Mouse (Mus musculus) heart, postnatal 4 days (tissue): ENCODE data around the gene Plk5. TPM values are rescaled to one million over a fixed set of nuclear protein-coding genes. Genes with fewer than 3 reads are reported as not detected.
A peak's percentile ranks its signal among the peaks of the same experiment; 100 is the strongest.

Source experiments
- DNase-seq: peaks from one replicate; pipeline ENCODE4 v3.0.0; 2021
- total RNA-seq, 2 experiments: library from RNA; stranded (reverse); gene quantifications; 2 replicates each; pipeline ENCODE4 v1.2.3; 2021

The Plk5 gene
- total RNA-seq, 2 experiments from 2014 or later: not detected

DNA sequence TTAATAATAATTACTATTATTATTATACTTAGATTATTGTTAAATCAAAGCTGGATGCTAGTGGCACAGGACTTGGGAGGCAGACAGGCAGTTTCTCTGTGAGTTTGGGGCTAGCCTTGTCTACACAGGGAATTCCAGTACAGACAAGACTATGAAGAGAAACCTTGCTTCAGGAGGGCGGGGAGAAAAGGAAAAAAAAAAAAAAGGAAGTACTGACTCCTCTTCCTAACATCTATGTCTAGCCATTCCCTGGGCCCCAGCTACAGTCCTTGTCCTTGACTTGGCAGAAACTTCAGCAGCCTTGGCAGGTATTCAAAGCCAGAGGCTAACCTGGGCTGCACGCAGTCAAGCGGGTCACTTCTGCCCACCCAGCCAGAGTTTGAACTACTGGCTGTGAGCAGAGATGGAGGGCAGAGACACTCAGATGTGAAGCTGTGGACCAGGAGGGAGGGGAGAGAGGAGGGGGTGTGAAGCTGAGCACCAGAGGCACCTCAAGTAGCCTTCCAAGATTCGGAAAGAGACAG, 33.0 kb downstream of the Plk5 start:
- no peak for DNase-seq

DNA sequence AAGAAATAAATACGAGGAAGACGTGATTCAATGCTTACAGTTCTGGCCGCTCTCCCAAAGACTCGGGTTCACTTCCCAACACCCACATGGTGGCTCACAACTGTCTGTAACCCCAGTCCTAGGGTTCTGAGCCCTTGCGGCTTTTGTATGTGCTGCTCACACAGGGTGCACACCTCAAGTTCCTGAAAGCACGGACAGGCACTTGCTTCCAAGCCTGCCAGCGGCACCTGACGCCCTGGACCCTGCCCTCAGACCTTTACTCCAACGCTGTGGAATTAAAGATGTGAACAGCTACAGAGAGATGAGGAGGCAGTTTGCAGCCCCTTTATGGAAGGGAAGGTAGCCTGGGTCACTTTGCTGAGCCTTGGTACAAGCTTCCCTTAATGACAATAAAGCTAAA, 34.4 kb downstream of the Plk5 start:
- DNase-seq: no peak

DNA sequence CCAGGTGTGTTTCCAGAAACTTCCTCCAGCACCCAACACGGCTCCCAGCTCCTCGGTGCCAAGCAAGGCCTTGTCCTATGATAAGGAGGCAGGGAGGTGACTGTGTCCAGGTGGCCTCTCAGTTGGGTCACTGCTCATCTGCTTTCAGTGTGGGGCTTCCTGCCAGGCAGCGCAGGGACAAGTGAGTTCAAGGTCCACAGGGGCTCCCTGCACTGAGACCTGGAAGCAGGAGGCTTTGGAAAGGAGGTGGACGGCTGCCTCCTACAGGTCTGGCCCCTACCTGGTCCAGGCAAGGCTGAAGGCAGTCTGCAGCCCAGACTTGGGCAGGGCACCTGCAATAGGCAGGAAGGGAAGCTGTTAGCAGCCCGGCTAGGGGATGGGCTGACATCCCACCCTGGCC, 36.4 kb downstream of the Plk5 start:
- no peak for DNase-seq

DNA sequence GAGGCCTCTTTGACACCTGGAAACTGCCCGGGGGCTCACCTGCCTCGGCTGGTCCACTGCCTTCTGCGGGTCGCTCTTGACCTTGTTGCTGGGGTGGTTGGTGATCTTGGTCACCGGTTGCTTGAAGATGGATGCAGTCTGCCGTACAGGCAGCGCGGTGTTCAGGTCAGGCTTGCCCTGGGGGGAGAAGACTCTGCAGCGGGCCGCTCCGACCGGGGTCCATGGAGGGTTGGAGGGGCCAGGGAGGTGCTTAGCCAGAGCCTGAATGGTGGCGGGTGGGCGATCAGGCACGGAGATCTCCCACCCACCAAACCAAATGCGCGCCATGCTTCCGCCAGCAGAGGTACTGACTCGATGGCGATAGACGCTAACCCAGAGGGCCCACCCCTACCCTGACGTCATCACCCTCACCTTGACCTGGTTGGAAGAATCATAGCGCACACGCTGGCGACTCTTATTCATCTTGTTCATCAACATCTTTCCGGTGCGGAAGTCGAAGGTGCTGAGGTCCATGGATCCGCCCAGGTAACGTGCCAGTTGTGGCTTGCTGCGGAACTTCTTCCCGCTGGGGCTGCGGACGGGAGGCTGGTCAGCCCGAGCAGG, 38.9 kb downstream of the Plk5 start:
- no peak for DNase-seq

DNA sequence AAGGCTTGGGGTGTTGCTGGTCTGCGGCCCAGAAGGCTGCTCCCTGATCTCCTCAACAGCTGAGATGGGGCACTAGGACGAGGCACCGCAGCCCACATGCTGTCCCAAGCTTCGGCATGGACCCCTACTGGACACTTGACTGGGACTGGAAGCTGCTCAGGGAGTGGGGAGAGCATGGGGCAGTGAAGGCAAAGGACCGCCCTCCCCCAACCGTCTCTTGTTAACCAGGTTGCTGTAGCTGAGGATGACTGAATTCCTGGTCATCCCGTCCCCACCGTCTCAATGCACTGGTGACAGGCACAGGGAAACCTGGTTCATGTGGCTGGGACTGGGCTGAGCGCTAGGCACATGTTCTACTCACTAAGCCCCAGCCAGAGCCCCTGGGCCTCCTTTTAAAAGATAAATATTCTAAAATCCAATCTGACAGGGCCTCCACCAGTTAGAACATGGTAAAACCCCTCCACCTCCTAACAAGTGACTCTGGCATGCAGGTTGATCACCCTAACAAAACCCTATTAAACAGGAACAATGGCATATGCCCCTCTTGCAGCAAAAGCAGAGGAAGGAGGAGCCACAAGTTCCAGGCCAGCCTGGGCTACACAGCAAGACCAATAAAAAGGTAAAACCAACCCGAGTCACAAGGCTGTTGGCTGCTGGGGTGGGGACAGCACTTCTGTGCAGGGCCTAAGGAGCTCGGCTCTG, 40.7 kb downstream of the Plk5 start:
- DNase-seq: no peak

DNA sequence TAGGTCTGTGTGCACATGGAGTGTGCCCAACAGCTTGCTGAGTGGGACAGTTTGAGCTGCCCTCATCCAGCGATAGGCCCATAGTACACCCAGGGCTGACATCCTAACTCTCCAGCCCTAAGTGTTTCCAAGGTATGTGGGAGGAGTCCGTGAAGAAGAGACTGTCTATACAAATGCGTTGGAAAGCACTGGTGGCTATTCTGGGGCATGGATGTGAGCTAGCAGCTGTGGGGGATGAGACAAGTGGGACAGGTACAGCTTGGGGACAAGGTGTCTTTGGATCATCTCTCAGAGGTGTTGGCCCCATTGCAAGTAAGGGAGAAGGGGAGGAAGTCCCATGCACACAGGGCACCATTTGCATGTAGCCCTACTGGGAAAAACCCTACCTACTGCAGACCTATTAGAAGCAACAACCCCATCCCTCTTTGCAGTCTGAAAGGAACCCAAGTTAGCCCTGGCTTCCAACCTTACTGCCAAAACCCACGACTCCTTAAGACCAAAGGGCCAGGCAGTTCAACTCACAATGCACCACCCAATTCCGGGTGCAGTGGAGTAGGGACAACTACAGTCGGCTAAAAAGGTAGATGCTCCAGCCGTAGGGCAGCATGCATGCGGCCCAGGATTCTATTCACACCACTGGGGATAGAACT, 41.4 kb downstream of the Plk5 start:
- DNase-seq: no peak

DNA sequence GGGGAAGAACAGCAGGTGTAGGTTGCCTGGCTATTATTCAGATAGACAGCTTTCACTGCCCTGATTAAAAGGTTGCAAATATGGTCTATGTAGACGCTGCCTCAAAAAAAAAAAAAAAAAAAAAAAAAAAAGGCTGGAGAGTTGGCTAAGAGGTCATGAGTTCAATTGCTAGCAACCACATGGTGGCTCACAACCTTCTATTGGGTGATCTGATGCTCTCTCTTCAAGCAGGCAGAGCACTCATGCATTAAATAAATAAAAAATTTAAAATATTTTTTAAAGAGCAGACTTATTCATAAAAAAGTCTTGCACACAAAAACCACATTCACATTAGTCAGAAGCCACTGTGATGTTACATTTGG, 41.9 kb downstream of the Plk5 start:
- no peak for DNase-seq

DNA sequence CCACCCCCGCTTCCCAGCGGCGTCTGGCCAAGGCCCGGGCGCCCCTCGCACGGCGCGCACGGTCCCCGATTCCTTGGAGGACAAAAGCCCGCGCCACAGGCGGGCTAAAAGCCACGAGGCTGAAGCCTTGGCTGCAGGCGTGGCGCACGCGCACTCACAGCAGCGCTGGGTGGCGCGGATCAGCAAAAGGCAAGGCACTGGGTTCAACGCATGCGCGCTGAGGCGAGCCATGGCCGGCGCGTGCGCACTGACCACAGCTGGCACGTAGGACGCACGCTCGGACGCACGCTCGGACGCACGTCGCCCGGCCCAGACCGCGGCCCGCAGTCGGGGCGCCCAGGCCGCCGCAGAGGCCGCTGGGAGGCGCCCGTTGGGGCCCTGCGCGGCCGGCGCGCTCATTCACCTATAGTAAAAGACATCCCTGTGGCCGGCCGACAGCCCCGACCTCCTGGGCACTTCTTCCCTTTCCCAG, 42.5 kb downstream of the Plk5 start:
- DNase-seq: peak; percentile 99

DNA sequence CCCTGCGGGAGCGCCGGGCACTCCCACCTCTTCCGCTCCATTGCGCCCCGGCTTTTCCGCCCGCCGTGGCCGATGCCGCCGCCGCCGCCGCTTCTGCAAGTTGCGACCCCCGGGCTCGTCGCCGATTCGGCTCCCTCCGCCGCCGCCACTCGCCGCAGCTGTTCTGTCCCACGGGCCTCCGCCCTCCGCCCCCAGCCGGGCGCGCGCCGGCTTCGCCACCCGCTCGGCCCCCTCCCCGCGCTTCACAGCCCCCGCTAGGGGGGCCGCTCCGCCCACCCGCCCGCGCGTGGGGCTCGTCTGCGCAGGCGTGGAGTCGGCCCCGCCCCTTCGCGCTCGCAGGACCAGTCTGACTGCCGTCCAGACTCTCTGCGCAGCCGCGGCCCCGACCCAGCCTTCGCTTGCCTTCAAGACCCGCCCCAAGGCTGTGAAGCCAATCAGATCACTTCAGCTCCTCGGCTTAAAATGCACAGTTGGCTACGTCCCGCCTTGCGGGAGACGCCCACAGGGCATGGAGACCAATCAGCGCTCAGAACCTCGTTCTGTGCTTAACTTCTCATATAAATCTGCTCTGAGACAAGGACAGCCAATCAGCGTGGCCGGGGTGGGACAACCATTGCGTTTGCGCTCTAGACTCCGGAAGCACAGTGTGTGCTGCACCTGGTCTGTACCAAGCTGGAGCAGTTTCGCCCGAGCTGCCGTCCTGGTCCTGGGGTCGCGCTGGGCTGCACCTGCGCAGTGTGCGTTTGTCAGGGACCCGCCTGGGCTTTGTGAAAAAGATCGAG, 43.1 kb downstream of the Plk5 start, which contains the start of gene Mbd3:
Gene Mbd3, minus strand, starts transcription at position 360 of the 782 bp plus-strand sequence.
- peak; percentile 99 for DNase-seq

DNA sequence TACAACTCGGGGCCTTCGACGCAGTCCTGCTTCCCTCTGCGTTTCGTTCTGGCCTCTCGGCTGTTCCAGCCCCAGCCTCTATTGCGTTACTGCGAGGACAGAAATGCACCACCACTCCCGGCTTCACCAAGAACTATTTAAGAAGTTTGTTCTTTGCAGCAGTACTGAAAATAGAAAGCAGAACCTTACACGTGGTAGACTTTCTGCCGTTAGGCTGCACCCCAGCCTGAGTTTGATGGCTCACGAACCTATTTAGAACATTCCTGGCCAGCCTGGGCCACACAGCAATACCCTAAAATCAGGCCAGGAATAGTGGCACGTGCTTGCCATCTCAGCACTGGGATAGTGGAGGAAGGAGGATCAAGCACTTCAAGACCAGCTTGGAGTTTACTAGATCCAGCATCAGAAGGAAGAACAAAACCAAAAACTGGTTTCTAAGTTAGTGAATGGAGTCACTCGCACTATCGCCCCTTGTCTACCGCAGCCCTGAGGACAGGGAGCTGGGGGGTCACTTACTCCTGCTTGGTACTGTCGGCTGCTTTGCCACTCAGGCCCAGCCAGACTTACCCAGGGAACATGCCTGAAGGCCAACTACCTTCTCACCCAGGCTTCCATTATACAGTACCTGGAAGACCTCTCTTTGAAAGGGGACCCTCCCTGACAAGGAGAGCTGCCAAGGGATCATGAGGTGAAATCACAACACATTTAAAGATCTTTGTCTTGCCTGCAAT, 43.9 kb downstream of the Plk5 start:
- DNase-seq: no peak

DNA sequence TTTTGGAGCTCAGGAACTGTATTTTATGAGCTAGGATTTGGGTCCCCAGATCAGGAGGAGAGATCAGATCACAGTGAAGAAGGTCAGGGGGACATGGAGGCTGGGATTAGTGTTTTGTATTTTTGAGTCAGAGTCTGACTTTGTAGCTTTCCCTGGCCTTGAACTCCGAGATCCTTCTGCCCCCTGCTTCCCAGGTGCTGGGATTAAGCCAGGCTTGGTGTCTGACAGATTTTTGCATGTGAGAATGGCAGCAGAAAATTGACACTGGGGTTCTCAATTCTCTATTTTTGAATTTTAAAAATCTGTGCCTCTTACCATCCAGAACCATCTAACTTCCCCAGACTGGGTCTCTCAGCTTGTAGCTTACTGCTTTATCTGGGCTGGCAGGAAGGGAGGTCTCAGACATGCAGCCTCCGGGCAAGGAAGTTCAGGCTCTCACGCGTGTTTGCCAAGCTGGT, 44.5 kb downstream of the Plk5 start:
- DNase-seq: no peak

DNA sequence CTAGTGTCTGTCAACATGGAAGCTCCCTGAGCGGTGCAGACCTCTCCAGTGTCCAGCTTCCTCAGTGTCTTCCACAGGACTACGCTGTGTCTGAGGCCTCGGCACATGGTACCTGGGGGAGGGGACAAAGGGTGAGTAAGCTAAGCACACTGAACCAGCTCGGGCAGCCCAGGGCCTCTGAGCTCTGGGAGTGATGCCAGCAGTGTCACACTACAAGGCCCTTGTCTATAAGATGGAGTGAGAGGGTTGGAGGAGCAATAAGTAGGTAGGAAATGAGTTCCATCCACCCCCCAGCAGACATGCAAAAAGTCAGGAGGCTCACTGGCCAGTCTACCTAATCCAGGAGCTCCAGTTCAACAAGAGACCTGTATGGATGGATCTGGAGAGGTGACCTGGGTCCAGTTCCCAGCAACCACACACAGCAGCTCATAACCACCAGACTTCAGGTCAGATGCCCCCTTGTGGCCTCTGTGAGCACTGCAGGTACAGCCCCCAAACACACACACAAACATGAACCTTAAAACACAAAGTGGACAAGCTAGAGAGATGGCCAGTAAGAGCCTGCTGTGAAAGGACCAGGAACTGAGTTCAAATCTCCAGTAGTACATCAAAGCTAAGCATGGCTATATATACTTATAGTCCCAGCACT, 46.9 kb downstream of the Plk5 start:
- no peak for DNase-seq

DNA sequence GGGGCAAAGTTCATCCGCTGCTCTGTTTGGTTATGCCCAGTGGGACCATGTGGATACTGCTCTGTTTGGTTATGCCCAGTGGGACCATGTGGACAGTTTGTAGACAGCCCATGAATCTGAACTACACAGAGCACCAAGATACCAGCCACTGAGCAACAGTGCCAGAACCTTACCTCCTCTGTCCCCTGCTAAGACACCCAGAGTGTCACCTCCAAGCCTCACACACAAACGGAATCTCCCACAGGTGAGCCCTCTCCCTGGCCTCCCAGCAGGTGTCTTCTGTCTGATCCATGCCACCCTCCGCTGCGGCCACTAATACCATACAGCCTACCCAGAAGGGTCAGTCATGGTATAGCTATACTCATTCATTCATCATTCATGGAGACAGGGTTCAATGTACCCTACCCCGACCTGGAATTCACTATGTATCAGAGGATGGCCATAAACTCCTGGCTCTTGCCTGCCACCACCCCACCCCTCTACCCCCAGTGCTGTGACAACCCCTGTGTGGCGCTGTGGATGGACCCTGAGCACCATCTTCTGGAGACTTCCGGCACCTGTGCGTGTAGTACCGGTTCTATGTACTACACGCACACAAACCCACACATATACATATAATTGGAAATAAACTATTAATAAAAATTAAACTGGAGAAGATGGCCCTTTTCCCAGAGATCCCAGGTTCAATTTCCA, 49.4 kb downstream of the Plk5 start:
- no peak for DNase-seq

DNA sequence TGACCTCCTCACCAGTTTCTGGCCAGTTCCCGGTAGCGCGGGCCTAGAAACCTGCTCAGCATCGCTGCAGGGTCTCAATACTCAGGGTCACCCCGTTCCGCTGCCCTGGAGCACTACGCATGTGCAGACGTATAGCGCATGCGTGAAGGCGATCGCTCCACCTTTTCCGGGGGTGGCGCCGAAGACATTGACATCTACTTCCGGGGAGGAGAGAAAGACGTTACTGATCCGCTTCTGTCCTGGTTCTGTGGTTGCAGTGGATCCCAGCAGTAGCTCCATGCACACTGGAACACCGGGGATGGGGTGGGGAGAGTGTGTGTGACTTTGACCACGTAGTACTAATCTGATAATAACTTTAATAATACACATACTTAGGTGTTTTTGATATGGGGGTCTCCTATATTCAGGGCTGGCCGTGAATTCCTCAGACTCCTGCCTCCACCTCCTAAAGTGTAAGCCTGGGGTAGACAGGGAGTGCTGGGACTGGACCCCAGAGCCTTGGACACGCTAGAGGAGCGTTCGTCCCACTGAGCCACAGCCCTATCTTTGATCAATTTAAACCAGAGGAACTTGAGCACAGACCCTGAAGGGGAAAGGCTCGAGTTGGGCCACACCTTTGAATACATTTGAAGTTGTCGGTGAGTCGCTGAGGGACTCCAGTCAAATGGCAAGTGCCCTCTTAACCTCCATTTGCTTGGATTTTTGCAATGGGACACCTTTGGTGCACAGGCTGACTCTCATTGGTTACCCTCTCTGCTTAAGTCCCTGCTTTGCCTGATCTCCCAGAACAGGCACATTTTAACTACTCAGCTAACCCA, 50.6 kb downstream of the Plk5 start, which contains the start of gene Uqcr11:
Gene Uqcr11, minus strand, starts transcription at position 147 of the 818 bp plus-strand sequence.
- DNase-seq: peak; percentile 94

DNA sequence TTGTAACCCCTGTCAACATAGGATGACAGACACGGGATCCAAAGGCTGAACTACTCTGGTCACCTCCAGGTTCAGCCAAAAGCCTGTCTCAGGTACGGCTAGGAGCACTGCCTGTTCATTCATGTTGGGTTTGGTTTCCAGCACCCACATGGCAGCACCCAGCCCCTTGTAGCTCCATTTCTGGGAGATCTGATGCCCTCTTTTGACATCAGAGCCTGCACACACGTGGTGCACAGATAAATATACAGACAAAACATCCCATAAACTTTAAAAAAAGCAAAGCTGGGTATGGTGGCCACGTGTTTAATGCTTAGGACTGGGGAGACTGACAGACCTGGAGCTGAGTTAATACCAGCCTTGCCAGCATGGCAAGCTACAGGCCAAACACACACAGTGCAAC, 51.7 kb downstream of the Plk5 start:
- no peak for DNase-seq

DNA sequence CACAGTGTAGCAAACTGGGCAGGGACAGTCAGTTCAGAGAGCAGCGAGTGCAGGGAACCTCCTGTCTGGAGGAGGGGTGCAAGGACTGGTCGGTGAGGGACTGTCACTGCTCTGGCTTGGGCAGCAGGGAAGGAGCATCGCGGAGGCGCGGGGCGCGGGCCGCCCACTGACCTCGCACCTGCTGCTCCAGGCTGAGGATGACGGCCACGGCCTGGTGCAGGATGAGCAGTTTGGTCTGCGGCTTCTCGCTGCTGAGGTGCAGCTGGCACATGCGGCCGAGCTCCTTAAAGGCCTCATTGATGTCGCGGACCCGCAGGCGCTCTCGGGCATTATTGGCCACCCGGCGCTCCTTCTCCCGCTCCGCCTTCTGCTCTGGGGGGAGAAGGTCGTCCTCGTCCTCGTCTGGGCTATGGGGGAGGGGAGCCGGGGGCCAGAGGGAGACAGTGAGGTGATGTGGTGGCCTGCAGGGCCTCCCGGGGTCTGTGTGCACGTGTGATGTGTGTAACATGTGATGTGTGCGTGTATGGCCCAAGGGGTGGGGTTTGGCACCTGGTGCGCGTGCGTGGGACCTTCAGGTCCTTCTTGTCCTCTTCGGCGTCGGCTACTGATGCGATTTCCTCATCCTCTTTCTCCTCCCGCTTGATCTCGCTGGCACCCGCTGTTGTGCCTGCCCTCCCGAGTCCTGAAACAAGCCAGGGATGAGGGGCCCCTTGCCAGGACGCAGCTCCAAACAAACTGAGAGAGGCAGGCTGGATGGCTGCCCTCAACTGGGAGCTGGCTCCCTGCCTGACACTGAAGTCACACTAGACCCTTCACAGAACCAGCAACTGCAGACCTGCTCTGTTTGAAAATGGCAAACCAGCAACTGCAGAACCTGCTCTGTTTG, 56.6 kb downstream of the Plk5 start:
- DNase-seq: peak; percentile 86
